Mouse (Mus musculus): ENCODE measurements around the gene Nom1. TPM values are rescaled to one million over a fixed set of nuclear protein-coding genes. Genes with fewer than 3 reads are reported as not detected.

Nom1 gene
- polyA plus RNA-seq (2012; rRNA removed) (16.1 and 19.0 TPM in 2 replicates), polyA plus RNA-seq (2014; fragmentation: Nextera tagmentation; extraction: Ambion mirVana) (22.0 and 23.7 TPM in 2 replicates)

- no peak for TF ChIP-seq POLR2A (IDR thresholded peaks at IDR 0.05; ENCODE audit: borderline replicate concordance, extremely low read depth, insufficient read depth, insufficient read length)
- H3K27ac ChIP-seq (replicated peaks; ENCODE audit: low read depth, low read length), result peak within 1 kb of the TSS; percentile 58; the same call in 1 of the 2 replicates
- no peaks in the 10 kb centered on the region for H3K9me3 ChIP-seq (ENCODE audit: control insufficient read depth, low read length)
- 4% methylated on average over 28 of the region's 29 CpGs for WGBS
- H3K4me2 ChIP-seq (replicated peaks; ENCODE audit: low read depth, low read length, severe bottlenecking), result peak within 1 kb of the TSS; percentile 90
- ATAC-seq (ENCODE audit: low FRiP score, low read depth) (peak; percentile 96), DNase-seq (ENCODE audit: low spot score) (peak; percentile 94)
- peaks cover 15% of the 10 kb centered on the region for H3K4me1 ChIP-seq (ENCODE audit: control insufficient read depth, insufficient read depth, low read length)
- H3K9ac ChIP-seq (ENCODE audit: low read depth, low read length, severe bottlenecking), result peak within 1 kb of the TSS; percentile 86
- peaks cover 27% of the 10 kb centered on the region for H3K36me3 ChIP-seq (ENCODE audit: control insufficient read depth, insufficient read depth, low read length)
- H3K27me3 ChIP-seq (ENCODE audit: control insufficient read depth, insufficient read depth, low read length), result no peaks in the 10 kb centered on the region
- H3K4me3 ChIP-seq (replicated peaks; ENCODE audit: low read length), result peak within 1 kb of the TSS; percentile 95
Observed at GRCm38 (mm10) chr5:29434228-29434871, at the start of gene Nom1. Gene Nom1 (plus strand): TSS chr5:29434664.

GRCm38 (mm10) chr5:29387591-29387990 is 46.9 kb upstream of the Nom1 start:
- Histone ChIP-seq H3K9me3 (ENCODE audit: control insufficient read depth, low read length) (no peaks in the 10 kb centered on the region), H3K27ac (replicated peaks; ENCODE audit: low read depth, low read length) (no peak overlapping the region), H3K4me3 (replicated peaks; ENCODE audit: low read length) (no peak overlapping the region), H3K27me3 (ENCODE audit: control insufficient read depth, insufficient read depth, low read length) (no peaks in the 10 kb centered on the region), H3K9ac (ENCODE audit: low read depth, low read length, severe bottlenecking) (no peak overlapping the region), H3K4me1 (ENCODE audit: control insufficient read depth, insufficient read depth, low read length) (0 out of 2 replicates have a peak, but pooled peaks cover 3% of the 10 kb centered on the region), H3K36me3 (ENCODE audit: control insufficient read depth, insufficient read depth, low read length) (no peaks in the 10 kb centered on the region), H3K4me2 (replicated peaks; ENCODE audit: low read depth, low read length, severe bottlenecking) (no peak overlapping the region)
- 58% methylated on average over 1 of the region's 1 CpGs for WGBS
- no peak for DNase-seq (ENCODE audit: low spot score)
- no peak for ATAC-seq (ENCODE audit: low FRiP score, low read depth)
- TF ChIP-seq POLR2A (IDR thresholded peaks at IDR 0.05; ENCODE audit: borderline replicate concordance, extremely low read depth, insufficient read depth, insufficient read length), result no peak

GRCm38 (mm10) chr5:29388181-29388943 is 46.1 kb upstream of the Nom1 start:
- Histone ChIP-seq H3K4me2 (replicated peaks; ENCODE audit: low read depth, low read length, severe bottlenecking) (no peak overlapping the region), H3K4me1 (ENCODE audit: control insufficient read depth, insufficient read depth, low read length) (0 out of 2 replicates have a peak, but pooled peaks cover 3% of the 10 kb centered on the region), H3K4me3 (replicated peaks; ENCODE audit: low read length) (no peak overlapping the region), H3K9ac (ENCODE audit: low read depth, low read length, severe bottlenecking) (no peak overlapping the region), H3K27me3 (ENCODE audit: control insufficient read depth, insufficient read depth, low read length) (no peaks in the 10 kb centered on the region), H3K36me3 (ENCODE audit: control insufficient read depth, insufficient read depth, low read length) (no peaks in the 10 kb centered on the region), H3K9me3 (ENCODE audit: control insufficient read depth, low read length) (no peaks in the 10 kb centered on the region), H3K27ac (replicated peaks; ENCODE audit: low read depth, low read length) (no peak overlapping the region)
- ATAC-seq (ENCODE audit: low FRiP score, low read depth), result no peak
- peak; percentile 54 for DNase-seq (ENCODE audit: low spot score)
- 37% methylated on average over 7 of the region's 7 CpGs for WGBS
- no peak for TF ChIP-seq POLR2A (IDR thresholded peaks at IDR 0.05; ENCODE audit: borderline replicate concordance, extremely low read depth, insufficient read depth, insufficient read length)

- no peaks in the 10 kb centered on the region for H3K36me3 ChIP-seq (ENCODE audit: control insufficient read depth, insufficient read depth, low read length)
- ATAC-seq (ENCODE audit: low FRiP score, low read depth) (no peak), DNase-seq (ENCODE audit: low spot score) (peak; percentile 68)
- no peak for TF ChIP-seq POLR2A (IDR thresholded peaks at IDR 0.05; ENCODE audit: borderline replicate concordance, extremely low read depth, insufficient read depth, insufficient read length)
- no peaks in the 10 kb centered on the region for H3K27me3 ChIP-seq (ENCODE audit: control insufficient read depth, insufficient read depth, low read length)
- H3K4me1 ChIP-seq (ENCODE audit: control insufficient read depth, insufficient read depth, low read length), result 0 out of 2 replicates have a peak, but pooled peaks cover 3% of the 10 kb centered on the region
- no peak overlapping the region for H3K9ac ChIP-seq (ENCODE audit: low read depth, low read length, severe bottlenecking)
- no peak overlapping the region for H3K4me3 ChIP-seq (replicated peaks; ENCODE audit: low read length)
- 21% methylated on average over 15 of the region's 15 CpGs for WGBS
- no peak overlapping the region for H3K27ac ChIP-seq (replicated peaks; ENCODE audit: low read depth, low read length)
- no peak overlapping the region for H3K4me2 ChIP-seq (replicated peaks; ENCODE audit: low read depth, low read length, severe bottlenecking)
- H3K9me3 ChIP-seq (ENCODE audit: control insufficient read depth, low read length), result no peaks in the 10 kb centered on the region
Observed at GRCm38 (mm10) chr5:29388944-29389765, 45.3 kb upstream of the Nom1 start.

GRCm38 (mm10) chr5:29398427-29398826 is 36.0 kb upstream of the Nom1 start:
- no peak for TF ChIP-seq POLR2A (IDR thresholded peaks at IDR 0.05; ENCODE audit: borderline replicate concordance, extremely low read depth, insufficient read depth, insufficient read length)
- DNase-seq (ENCODE audit: low spot score), result no peak
- H3K9me3 ChIP-seq (ENCODE audit: control insufficient read depth, low read length), result no peaks in the 10 kb centered on the region
- H3K27me3 ChIP-seq (ENCODE audit: control insufficient read depth, insufficient read depth, low read length), result no peaks in the 10 kb centered on the region
- ATAC-seq (ENCODE audit: low FRiP score, low read depth), result no peak
- no peak overlapping the region for H3K4me2 ChIP-seq (replicated peaks; ENCODE audit: low read depth, low read length, severe bottlenecking)
- WGBS, result 69% methylated on average over 4 of the region's 4 CpGs
- H3K4me1 ChIP-seq (ENCODE audit: control insufficient read depth, insufficient read depth, low read length), result no peaks in the 10 kb centered on the region
- H3K4me3 ChIP-seq (replicated peaks; ENCODE audit: low read length), result no peak overlapping the region
- no peak overlapping the region for H3K9ac ChIP-seq (ENCODE audit: low read depth, low read length, severe bottlenecking)
- H3K27ac ChIP-seq (replicated peaks; ENCODE audit: low read depth, low read length), result no peak overlapping the region
- H3K36me3 ChIP-seq (ENCODE audit: control insufficient read depth, insufficient read depth, low read length), result no peaks in the 10 kb centered on the region
